Mouse (Mus musculus): Measurements from ENCODE around the gene Cby3.
A peak's percentile ranks its signal among the peaks of the same experiment; 100 is the strongest.

The Cby3 gene

DNA sequence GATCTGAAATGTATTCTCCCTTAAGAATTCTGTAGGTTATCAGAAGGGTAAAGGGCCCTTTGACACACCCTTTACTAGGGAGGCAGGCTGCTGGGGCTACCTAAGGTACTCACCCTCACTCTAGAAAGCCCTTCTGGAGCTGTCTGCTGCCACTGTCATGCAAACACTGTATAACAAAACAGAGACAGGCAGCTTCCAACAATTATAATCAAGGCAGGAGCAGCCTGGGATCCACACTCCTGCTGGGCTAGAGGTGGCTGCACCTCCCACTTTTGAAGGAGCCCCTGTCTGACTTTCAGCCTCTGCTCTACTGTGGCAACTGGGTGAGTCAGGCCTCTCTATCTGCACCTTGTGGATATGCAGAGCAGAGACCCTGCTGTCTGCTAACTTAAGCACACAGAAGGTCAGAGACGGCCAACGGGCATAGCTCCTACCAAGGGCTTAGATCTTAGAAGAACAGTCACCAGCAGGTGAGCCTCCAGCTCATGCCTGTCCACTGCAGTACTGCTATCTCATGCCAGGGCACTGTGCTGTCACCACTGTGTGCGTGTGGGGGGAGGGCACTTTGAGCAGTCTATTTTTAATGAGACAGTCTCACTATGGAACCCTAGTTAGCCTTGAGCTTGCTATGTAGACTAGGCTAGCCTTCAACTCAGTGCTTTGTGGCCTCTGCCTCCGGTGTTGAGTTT is 37.2 kb downstream of the Cby3 start:
- DNase-seq, result no peak

DNA sequence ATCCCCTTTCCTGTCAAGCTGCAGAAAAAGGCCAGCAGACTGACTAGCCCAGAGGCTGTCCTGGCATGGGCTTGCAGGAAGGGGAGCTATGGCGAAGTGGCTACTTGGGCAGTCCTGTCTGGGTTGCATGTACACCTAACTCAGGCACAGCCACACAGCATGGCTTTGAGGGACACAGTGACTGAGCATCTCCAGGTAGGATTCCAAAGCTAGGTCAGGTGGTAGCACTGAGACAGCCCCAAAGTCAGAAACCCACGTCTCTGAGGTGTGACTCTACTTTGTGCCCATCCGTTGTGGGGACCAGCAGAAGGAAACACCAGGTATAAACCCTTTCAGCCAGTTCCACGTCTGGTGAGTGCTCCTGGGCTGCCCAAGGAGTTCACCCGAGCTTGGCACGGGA is 39.0 kb downstream of the Cby3 start:
- DNase-seq, result no peak

DNA sequence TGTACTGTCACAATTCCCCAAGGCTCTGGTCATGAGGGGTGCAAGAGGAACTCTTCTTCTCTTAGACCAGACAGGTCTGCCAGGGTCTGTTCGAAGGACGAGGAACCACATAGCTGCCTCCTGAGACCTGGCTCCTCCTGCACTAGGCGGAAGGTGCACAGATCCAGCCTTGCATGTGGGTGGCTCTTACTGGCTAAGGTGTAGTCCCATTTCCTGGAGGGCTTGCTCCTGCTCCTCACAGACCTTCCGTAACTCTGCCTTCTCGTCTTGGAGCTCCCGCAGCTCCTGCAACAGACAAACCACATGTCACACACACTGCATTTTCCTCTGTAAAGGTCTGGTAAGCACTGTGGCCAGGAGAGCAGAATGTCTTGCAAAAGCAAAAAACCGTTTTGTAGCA is 40.5 kb downstream of the Cby3 start:
- DNase-seq, result no peak

GRCm38 (mm10) chr11:50396766-50397307 is 42.6 kb downstream of the Cby3 start:
- DNase-seq, result no peak

GRCm38 (mm10) chr11:50397316-50397715 is 43.1 kb downstream of the Cby3 start:
- DNase-seq, result no peak

DNA sequence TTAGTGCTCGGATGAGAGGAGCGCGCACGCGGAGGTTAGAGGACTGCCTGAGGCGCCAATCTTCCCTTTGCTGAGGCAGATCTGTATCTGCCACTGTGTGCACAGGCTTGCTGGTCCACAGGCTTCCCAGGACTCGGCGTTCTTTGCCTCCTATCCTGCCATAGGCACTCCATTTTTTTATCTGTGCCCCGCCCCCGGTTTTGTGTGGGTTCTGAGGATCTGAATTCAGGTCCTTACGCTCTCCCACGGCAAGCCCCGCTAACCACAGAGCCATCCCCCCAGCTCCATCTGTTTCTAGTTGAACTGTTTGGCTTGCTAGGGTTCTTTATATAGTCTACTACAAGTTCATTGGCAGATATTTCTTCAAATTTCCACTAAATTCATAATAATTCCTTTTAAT is 44.5 kb downstream of the Cby3 start:
- DNase-seq, result no peak

DNA sequence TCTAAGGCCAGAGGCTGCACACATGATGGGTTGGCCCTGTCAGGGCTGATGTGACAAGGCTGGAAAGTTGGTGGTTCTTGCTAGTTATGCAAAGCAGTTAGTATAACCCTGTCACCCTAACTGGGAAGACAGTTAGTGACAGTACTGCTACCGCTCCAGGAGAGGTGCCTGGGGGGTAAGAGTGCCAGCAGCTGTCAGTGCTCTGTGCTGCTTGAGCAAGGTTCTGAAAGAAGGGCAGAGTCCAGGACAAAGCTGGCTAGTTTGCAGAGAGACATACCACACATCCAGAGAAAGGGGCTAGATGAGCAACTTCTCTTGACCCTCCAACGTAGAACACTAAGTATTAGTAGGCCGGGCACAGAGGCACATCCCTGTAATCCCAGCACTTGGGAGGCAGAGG is 48.2 kb downstream of the Cby3 start:
- peak; percentile 60 for DNase-seq

DNA sequence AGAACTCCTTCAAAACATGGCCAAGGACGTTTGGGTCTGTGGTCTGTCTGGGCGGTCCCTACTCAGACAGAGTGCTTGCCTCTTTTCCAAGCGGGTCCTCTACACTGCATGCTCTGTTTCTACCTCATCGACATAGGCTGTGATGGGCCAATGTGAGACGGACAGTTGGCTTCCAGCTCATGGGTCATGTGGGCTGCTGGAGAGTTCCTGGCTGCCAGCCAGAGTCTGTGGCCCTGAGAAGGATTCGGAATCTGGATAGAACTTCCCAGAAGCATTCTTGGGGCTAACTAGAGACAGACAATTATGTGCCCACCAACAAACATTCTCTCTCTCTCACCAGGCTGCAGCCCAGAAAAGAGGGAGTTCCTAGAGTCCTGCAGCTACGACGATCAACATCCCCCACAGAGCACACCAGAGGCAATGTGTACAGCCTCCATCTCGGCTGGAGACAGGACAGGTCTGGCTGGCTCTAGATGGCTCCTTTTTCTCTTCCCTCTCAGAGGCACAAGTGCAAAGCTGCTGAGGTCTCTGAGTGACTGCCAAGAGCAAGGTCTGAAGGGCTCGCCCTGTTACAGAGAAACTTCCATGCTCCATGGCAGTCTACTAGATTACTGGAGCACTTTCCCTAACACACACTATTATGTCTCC is 49.2 kb downstream of the Cby3 start:
- DNase-seq, result peak; percentile 61

DNA sequence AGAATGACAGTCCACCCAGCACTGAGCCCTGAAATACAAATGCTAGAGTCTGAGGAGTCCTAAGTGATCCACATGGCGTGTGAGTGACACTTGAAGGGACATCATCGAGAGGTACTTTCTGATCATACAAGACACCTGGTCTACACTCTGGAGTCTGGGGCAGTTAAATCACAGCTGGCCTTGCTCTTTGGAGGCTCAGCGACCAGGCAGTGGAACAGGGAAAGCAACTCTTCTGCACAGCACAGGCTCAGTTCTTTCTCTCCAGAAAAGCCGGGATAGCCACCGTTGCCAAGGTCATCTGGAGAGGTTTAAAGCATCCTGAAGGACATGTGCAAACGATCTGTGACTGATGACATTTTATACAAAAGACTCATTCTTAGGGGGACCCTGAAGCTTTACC is 53.0 kb downstream of the Cby3 start:
- no peak for DNase-seq
